Mouse (Mus musculus) hindbrain, embryonic 14.5 days (tissue): ENCODE results near the gene Gm11099. TPM values are rescaled to one million over a fixed set of nuclear protein-coding genes. Genes with fewer than 3 reads are reported as not detected.

Experiments used
- ATAC-seq: fragments of 200-750 bp; cut with Nextera tagmentation; 2 replicates; pipeline ENCODE4 v1.8.0; 2017; ENCODE audit warnings: moderate number of reproducible peaks, mild to moderate bottlenecking, moderate TSS enrichment, moderate library complexity; ENCODE audit not compliant: low FRiP score
- DNase-seq: peaks from one replicate; pipeline ENCODE4 v3.0.0-alpha.2; 2015; ENCODE audit warnings: low spot score
- H3K27ac ChIP-seq: fragments of 300-500 bp; sonication (generic); 2 replicates; pipeline ENCODE4 v1.5.1; 2014; ENCODE audit warnings: mild to moderate bottlenecking, moderate library complexity
- H3K27me3 ChIP-seq: fragments of 300-500 bp; sonication (generic); 2 replicates; pipeline ENCODE4 v1.6.1; 2014; ENCODE audit warnings: mild to moderate bottlenecking, low read length, mixed read lengths; ENCODE audit not compliant: control insufficient read depth, insufficient read depth
- H3K36me3 ChIP-seq: fragments of 300-500 bp; sonication (generic); replicated peaks from 2 replicates; pipeline ENCODE4 v1.6.1; 2014; ENCODE audit not compliant: control insufficient read depth, insufficient read depth
- H3K4me1 ChIP-seq: fragments of 300-500 bp; sonication (generic); replicated peaks from 2 replicates; pipeline ENCODE4 v1.6.1; 2014; ENCODE audit warnings: antibody characterized with exemption, low read length, mixed read lengths; ENCODE audit not compliant: control insufficient read depth, insufficient read depth
- H3K4me2 ChIP-seq: fragments of 300-500 bp; sonication (generic); replicated peaks from 2 replicates; pipeline ENCODE4 v1.6.1; 2014; ENCODE audit warnings: mild to moderate bottlenecking, moderate library complexity
- H3K4me3 ChIP-seq: fragments of 300-500 bp; sonication (generic); replicated peaks from 2 replicates; pipeline ENCODE4 v1.5.1; 2014; ENCODE audit warnings: mild to moderate bottlenecking, low read length
- H3K9ac ChIP-seq: fragments of 300-500 bp; sonication (generic); 2 replicates; pipeline ENCODE4 v1.6.1; 2014
- H3K9me3 ChIP-seq: fragments of 300-500 bp; sonication (generic); 2 replicates; pipeline ENCODE4 v1.6.1; 2016; ENCODE audit warnings: low read length; ENCODE audit not compliant: control insufficient read depth
- WGBS: fragments of 180-500 bp; shearing (Covaris S2); extraction: QIAGEN DNeasy Blood & Tissue Kit; methylation state at CpG from one replicate; pipeline ENCODE4 v1.1.7; 2014; 5-methylcytosine and 5-hydroxymethylcytosine counted together
- polyA plus RNA-seq: library from polyadenylated mRNA; unstranded; fragments of >200 nt; fragmentation: Nextera tagmentation; extraction: Ambion mirVana; gene quantifications from 2 replicates; pipeline ENCODE4 v1.2.1, GENCODE M21; 2014

The Gm11099 gene
- polyA plus RNA-seq, 1 experiment from 2014 or later = not detected

- Histone ChIP-seq H3K4me1 (peaks cover 6% of the 10 kb centered on the region; the same call in 1 of the 2 replicates), H3K27ac (no peak overlapping the region), H3K36me3 (no peaks in the 10 kb centered on the region), H3K4me2 (no peak overlapping the region), H3K9ac (no peak overlapping the region), H3K4me3 (no peak overlapping the region), H3K9me3 (no peaks in the 10 kb centered on the region), H3K27me3 (0 out of 2 replicates have a peak, but pooled peaks cover 3% of the 10 kb centered on the region)
- 65% methylated on average over 4 of the region's 4 CpGs for WGBS
- no peak for DNase-seq
- ATAC-seq = no peak
Measured at GRCm38 (mm10) chr2:58905057-58905456, 45.8 kb downstream of the Gm11099 start.

- ATAC-seq = no peak
- peak; percentile 35 for DNase-seq
- Histone ChIP-seq H3K4me2 (peak overlapping the region; percentile 32), H3K4me3 (no peak overlapping the region), H3K9ac (no peak overlapping the region), H3K36me3 (no peaks in the 10 kb centered on the region), H3K27ac (no peak overlapping the region), H3K9me3 (no peaks in the 10 kb centered on the region), H3K27me3 (0 out of 2 replicates have a peak, but pooled peaks cover 3% of the 10 kb centered on the region), H3K4me1 (peaks cover 6% of the 10 kb centered on the region; the same call in 1 of the 2 replicates)
- 31% methylated on average over 14 of the region's 14 CpGs for WGBS
Measured at GRCm38 (mm10) chr2:58906814-58907516, 47.7 kb downstream of the Gm11099 start.

GRCm38 (mm10) chr2:58912339-58912738 is 53.1 kb downstream of the Gm11099 start:
- no peaks in the 10 kb centered on the region for H3K27me3 ChIP-seq

GRCm38 (mm10) chr2:58918351-58918750 is 59.1 kb downstream of the Gm11099 start:
- H3K9ac ChIP-seq = no peak overlapping the region
- DNase-seq = no peak
- H3K27me3 ChIP-seq = no peaks in the 10 kb centered on the region
- no peaks in the 10 kb centered on the region for H3K36me3 ChIP-seq
- H3K9me3 ChIP-seq = no peaks in the 10 kb centered on the region
- no peak overlapping the region for H3K27ac ChIP-seq
- H3K4me2 ChIP-seq = no peak overlapping the region
- no peaks in the 10 kb centered on the region for H3K4me1 ChIP-seq
- ATAC-seq = no peak
- 51% methylated on average over 4 of the region's 4 CpGs for WGBS
- no peak overlapping the region for H3K4me3 ChIP-seq

More at GRCm38 (mm10) chr2:58912339-58912738, 53.1 kb downstream of the Gm11099 start:
- 95% methylated on average over 9 of the region's 9 CpGs for WGBS
- no peaks in the 10 kb centered on the region for H3K4me1 ChIP-seq
- DNase-seq (no peak), ATAC-seq (no peak)
- no peak overlapping the region for H3K9ac ChIP-seq
- no peak overlapping the region for H3K4me2 ChIP-seq
- no peak overlapping the region for H3K4me3 ChIP-seq
- H3K9me3 ChIP-seq = no peaks in the 10 kb centered on the region
- no peaks in the 10 kb centered on the region for H3K36me3 ChIP-seq
- H3K27ac ChIP-seq = no peak overlapping the region

- Histone ChIP-seq H3K27ac (no peak overlapping the region), H3K9ac (no peak overlapping the region), H3K36me3 (no peaks in the 10 kb centered on the region), H3K4me1 (no peaks in the 10 kb centered on the region), H3K27me3 (no peaks in the 10 kb centered on the region), H3K9me3 (no peaks in the 10 kb centered on the region), H3K4me3 (no peak overlapping the region), H3K4me2 (no peak overlapping the region)
- ATAC-seq (no peak), DNase-seq (no peak)
- 95% methylated on average over 2 of the region's 2 CpGs for WGBS
Measured at GRCm38 (mm10) chr2:58925551-58925950, 66.3 kb downstream of the Gm11099 start.

GRCm38 (mm10) chr2:58941361-58941760 is 82.1 kb downstream of the Gm11099 start:
- H3K27me3 ChIP-seq = no peaks in the 10 kb centered on the region
- WGBS = 86% methylated on average over 4 of the region's 4 CpGs
- H3K36me3 ChIP-seq = no peaks in the 10 kb centered on the region
- no peaks in the 10 kb centered on the region for H3K4me1 ChIP-seq
- no peak overlapping the region for H3K9ac ChIP-seq
- no peaks in the 10 kb centered on the region for H3K9me3 ChIP-seq
- H3K4me2 ChIP-seq = no peak overlapping the region
- DNase-seq = no peak
- no peak overlapping the region for H3K27ac ChIP-seq
- H3K4me3 ChIP-seq = no peak overlapping the region
- no peak for ATAC-seq

GRCm38 (mm10) chr2:58948796-58949195 is 89.6 kb downstream of the Gm11099 start:
- Histone ChIP-seq H3K4me3 (no peak overlapping the region), H3K27me3 (no peaks in the 10 kb centered on the region), H3K27ac (no peak overlapping the region), H3K4me1 (no peaks in the 10 kb centered on the region), H3K9me3 (no peaks in the 10 kb centered on the region), H3K4me2 (no peak overlapping the region), H3K36me3 (no peaks in the 10 kb centered on the region), H3K9ac (no peak overlapping the region)
- ATAC-seq (no peak), DNase-seq (no peak)
- WGBS = 61% methylated on average over 7 of the region's 7 CpGs

GRCm38 (mm10) chr2:58952101-58952500 is 92.9 kb downstream of the Gm11099 start:
- Histone ChIP-seq H3K36me3 (no peaks in the 10 kb centered on the region), H3K27me3 (no peaks in the 10 kb centered on the region), H3K9me3 (0 out of 2 replicates have a peak, but pooled peaks cover 3% of the 10 kb centered on the region), H3K4me2 (no peak overlapping the region), H3K27ac (no peak overlapping the region), H3K9ac (no peak overlapping the region), H3K4me3 (no peak overlapping the region), H3K4me1 (no peaks in the 10 kb centered on the region)
- ATAC-seq = no peak
- no peak for DNase-seq
- 96% methylated on average over 3 of the region's 3 CpGs for WGBS

- Histone ChIP-seq H3K9me3 (0 out of 2 replicates have a peak, but pooled peaks cover 3% of the 10 kb centered on the region), H3K27me3 (no peaks in the 10 kb centered on the region), H3K4me3 (no peak overlapping the region), H3K27ac (no peak overlapping the region), H3K36me3 (no peaks in the 10 kb centered on the region), H3K4me2 (no peak overlapping the region), H3K9ac (no peak overlapping the region), H3K4me1 (no peaks in the 10 kb centered on the region)
- DNase-seq = no peak
- WGBS = 55% methylated on average over 2 of the region's 2 CpGs
- no peak for ATAC-seq
Measured at GRCm38 (mm10) chr2:58956351-58956750, 97.1 kb downstream of the Gm11099 start.
